Mouse (Mus musculus) midbrain, embryonic 11.5 days (tissue): Measurements from ENCODE around the gene Apol8. TPM values are rescaled to one million over a fixed set of nuclear protein-coding genes. Genes with fewer than 3 reads are reported as not detected.

Experiments
- ATAC-seq: fragments of 200-750 bp; cut with Nextera tagmentation; 2 replicates; pipeline ENCODE4 v1.8.0; 2017; ENCODE audit warnings: moderate TSS enrichment, moderate library complexity; ENCODE audit not compliant: low FRiP score
- DNase-seq: peaks from one replicate; pipeline ENCODE4 v3.0.0; 2015; ENCODE audit warnings: low spot score; ENCODE audit errors: missing footprints
- H3K27ac ChIP-seq: fragments of 300-500 bp; sonication (generic); 2 replicates; pipeline ENCODE4 v1.5.1; 2014; ENCODE audit warnings: low read depth, low read length
- H3K27me3 ChIP-seq: fragments of 300-500 bp; sonication (generic); 2 replicates; pipeline ENCODE4 v1.6.1; 2014; ENCODE audit warnings: mild to moderate bottlenecking, low read length, moderate library complexity, mixed read lengths; ENCODE audit not compliant: control insufficient read depth, insufficient read depth
- H3K36me3 ChIP-seq: fragments of 300-500 bp; sonication (generic); 2 replicates; pipeline ENCODE4 v1.6.1; 2014; ENCODE audit warnings: mild to moderate bottlenecking, low read length, moderate library complexity, mixed read lengths; ENCODE audit not compliant: control insufficient read depth, insufficient read depth
- H3K4me1 ChIP-seq: fragments of 300-500 bp; sonication (generic); 2 replicates; pipeline ENCODE4 v1.6.1; 2014; ENCODE audit warnings: low read length; ENCODE audit not compliant: control insufficient read depth, insufficient read depth
- H3K4me2 ChIP-seq: fragments of 300-500 bp; sonication (generic); 2 replicates; pipeline ENCODE4 v1.6.1; 2014; ENCODE audit warnings: mild to moderate bottlenecking, moderate library complexity
- H3K4me3 ChIP-seq: fragments of 300-500 bp; sonication (generic); 2 replicates; pipeline ENCODE4 v1.5.1; 2014; ENCODE audit warnings: low read depth, low read length
- H3K9ac ChIP-seq: fragments of 300-500 bp; sonication (generic); 2 replicates; pipeline ENCODE4 v1.6.1; 2014; ENCODE audit warnings: low read length
- H3K9me3 ChIP-seq: fragments of 300-500 bp; sonication (generic); 2 replicates; pipeline ENCODE4 v1.6.1; 2016; ENCODE audit warnings: low read length; ENCODE audit not compliant: control insufficient read depth
- WGBS: fragments of 180-500 bp; shearing (Covaris S2); extraction: QIAGEN DNeasy Blood & Tissue Kit; methylation state at CpG from one replicate; pipeline ENCODE4 v1.1.7; 2014; 5-methylcytosine and 5-hydroxymethylcytosine counted together
- polyA plus RNA-seq: library from polyadenylated mRNA; unstranded; fragments of >200 nt; fragmentation: Nextera tagmentation; extraction: Ambion mirVana; gene quantifications from 2 replicates; pipeline ENCODE4 v1.2.1, GENCODE M21; 2014

Apol8 gene
- polyA plus RNA-seq, 1 experiment from 2014 or later: 0.34 TPM

- Histone ChIP-seq H3K4me1 (no peaks in the 10 kb centered on the region), H3K4me3 (no peak overlapping the region), H3K9ac (no peak overlapping the region), H3K27ac (no peak overlapping the region), H3K9me3 (no peaks in the 10 kb centered on the region), H3K27me3 (no peaks in the 10 kb centered on the region), H3K36me3 (peaks cover 7% of the 10 kb centered on the region; the same call in 1 of the 2 replicates), H3K4me2 (no peak overlapping the region)
- WGBS: 91% methylated on average over 21 of the region's 21 CpGs
- DNase-seq (no peak), ATAC-seq (no peak)
Measured at GRCm38 (mm10) chr15:77790656-77791405, 34.0 kb upstream of the Apol8 start.

GRCm38 (mm10) chr15:77789186-77789585 lies 32.4 kb upstream of the Apol8 start:
- Histone ChIP-seq H3K9me3 (no peaks in the 10 kb centered on the region), H3K4me2 (no peak overlapping the region), H3K4me1 (no peaks in the 10 kb centered on the region), H3K27me3 (no peaks in the 10 kb centered on the region), H3K36me3 (peaks cover 7% of the 10 kb centered on the region), H3K9ac (no peak overlapping the region), H3K27ac (no peak overlapping the region), H3K4me3 (no peak overlapping the region)
- ATAC-seq (no peak), DNase-seq (no peak)
- 78% methylated on average over 3 of the region's 3 CpGs for WGBS

- Histone ChIP-seq H3K36me3 (peaks cover 7% of the 10 kb centered on the region), H3K9ac (no peak overlapping the region), H3K27ac (no peak overlapping the region), H3K4me3 (no peak overlapping the region), H3K4me1 (no peaks in the 10 kb centered on the region), H3K4me2 (no peak overlapping the region), H3K9me3 (no peaks in the 10 kb centered on the region), H3K27me3 (no peaks in the 10 kb centered on the region)
- ATAC-seq: no peak
- 79% methylated on average over 6 of the region's 6 CpGs for WGBS
- DNase-seq: no peak
Measured at GRCm38 (mm10) chr15:77788356-77788755, 31.6 kb upstream of the Apol8 start.

- no peaks in the 10 kb centered on the region for H3K27me3 ChIP-seq
- no peak overlapping the region for H3K4me2 ChIP-seq
- H3K4me3 ChIP-seq: no peak overlapping the region
- H3K27ac ChIP-seq: no peak overlapping the region
- ATAC-seq (no peak), DNase-seq (no peak)
- H3K9me3 ChIP-seq: no peaks in the 10 kb centered on the region
- H3K36me3 ChIP-seq: peaks cover 9% of the 10 kb centered on the region
- no peak overlapping the region for H3K9ac ChIP-seq
- no peaks in the 10 kb centered on the region for H3K4me1 ChIP-seq
- WGBS: 83% methylated on average over 1 of the region's 1 CpGs
Measured at GRCm38 (mm10) chr15:77785807-77786206, 29.0 kb upstream of the Apol8 start.

GRCm38 (mm10) chr15:77784039-77784824 lies 27.4 kb upstream of the Apol8 start:
- peaks cover 15% of the 10 kb centered on the region for H3K36me3 ChIP-seq
- DNase-seq: no peak

GRCm38 (mm10) chr15:77782449-77783014 lies 25.7 kb upstream of the Apol8 start:
- no peaks in the 10 kb centered on the region for H3K9me3 ChIP-seq
- H3K9ac ChIP-seq: no peak overlapping the region
- no peak overlapping the region for H3K4me2 ChIP-seq
- DNase-seq (no peak), ATAC-seq (no peak)
- peaks cover 14% of the 10 kb centered on the region for H3K36me3 ChIP-seq
- WGBS: 86% methylated on average over 11 of the region's 11 CpGs
- H3K4me1 ChIP-seq: no peaks in the 10 kb centered on the region
- H3K27ac ChIP-seq: no peak overlapping the region
- H3K27me3 ChIP-seq: no peaks in the 10 kb centered on the region
- H3K4me3 ChIP-seq: no peak overlapping the region

More at GRCm38 (mm10) chr15:77784039-77784824, 27.4 kb upstream of the Apol8 start:
- 81% methylated on average over 22 of the region's 22 CpGs for WGBS
- Histone ChIP-seq H3K9ac (no peak overlapping the region), H3K4me1 (no peaks in the 10 kb centered on the region), H3K4me2 (no peak overlapping the region), H3K27me3 (no peaks in the 10 kb centered on the region), H3K4me3 (no peak overlapping the region), H3K9me3 (no peaks in the 10 kb centered on the region), H3K27ac (no peak overlapping the region)
- ATAC-seq: no peak

- H3K27ac ChIP-seq: no peak overlapping the region
- ATAC-seq: peak; percentile 54; the same call in 1 of the 2 replicates
Measured at GRCm38 (mm10) chr15:77775186-77775963, 18.6 kb upstream of the Apol8 start.

GRCm38 (mm10) chr15:77774303-77774702 lies 17.5 kb upstream of the Apol8 start:
- no peak overlapping the region for H3K4me2 ChIP-seq
- H3K4me1 ChIP-seq: no peaks in the 10 kb centered on the region
- 96% methylated on average over 10 of the region's 10 CpGs for WGBS
- DNase-seq: no peak
- peaks cover 11% of the 10 kb centered on the region for H3K36me3 ChIP-seq
- H3K9me3 ChIP-seq: no peaks in the 10 kb centered on the region
- H3K27ac ChIP-seq: no peak overlapping the region
- no peaks in the 10 kb centered on the region for H3K27me3 ChIP-seq
- no peak overlapping the region for H3K9ac ChIP-seq
- no peak overlapping the region for H3K4me3 ChIP-seq
- ATAC-seq: no peak

More at GRCm38 (mm10) chr15:77775186-77775963, 18.6 kb upstream of the Apol8 start:
- no peak overlapping the region for H3K4me2 ChIP-seq
- H3K4me1 ChIP-seq: no peaks in the 10 kb centered on the region
- no peaks in the 10 kb centered on the region for H3K27me3 ChIP-seq
- H3K9me3 ChIP-seq: no peaks in the 10 kb centered on the region
- H3K4me3 ChIP-seq: no peak overlapping the region
- WGBS: 71% methylated on average over 20 of the region's 20 CpGs
- no peak overlapping the region for H3K9ac ChIP-seq
- peak; percentile 98 for DNase-seq
- H3K36me3 ChIP-seq: peaks cover 11% of the 10 kb centered on the region
